Mouse (Mus musculus) urinary bladder, postnatal 0 days (tissue): ENCODE measurements around the gene Mapk1ip1. TPM values are rescaled to one million over a fixed set of nuclear protein-coding genes. Genes with fewer than 3 reads are reported as not detected.

ENCODE experiments used
- polyA plus RNA-seq: library from polyadenylated mRNA; unstranded; fragments of >200 nt; fragmentation: Nextera tagmentation; extraction: Ambion mirVana; gene quantifications from 2 replicates; pipeline ENCODE4 v1.2.1, GENCODE M21; 2015

The Mapk1ip1 gene
- 9.7 and 11.8 TPM in 2 replicates for polyA plus RNA-seq

GRCm38 (mm10) chr7:138845544-138846391 lies at the start of gene Mapk1ip1, which contains the start of gene Ppp2r2d:
Gene Mapk1ip1 (minus strand): TSS chr7:138846273.
Gene Ppp2r2d (plus strand): TSS chr7:138846079.

Other genes starting within 250 kb of the Mapk1ip1 start
- gene Ppp2r2d, start 194 bp downstream of the Mapk1ip1 start, polyA plus RNA-seq: 24.2 and 27.9 TPM in 2 replicates
- gene Bnip3, start 63.2 kb upstream of the Mapk1ip1 start, polyA plus RNA-seq: 79.2 and 113 TPM in 2 replicates
- 0.11 TPM in 1 of 2 replicates, not detected in the other for gene Jakmip3, start 94.5 kb upstream of the Mapk1ip1 start, polyA plus RNA-seq
- 2.7 and 2.9 TPM in 2 replicates for gene Dpysl4, start 239.7 kb upstream of the Mapk1ip1 start, polyA plus RNA-seq